Mouse (Mus musculus): ENCODE results near the gene Inca1. TPM values are rescaled to one million over a fixed set of nuclear protein-coding genes. Genes with fewer than 3 reads are reported as not detected.
A peak's percentile ranks its signal among the peaks of the same experiment; 100 is the strongest.

Gene Inca1
- polyA plus RNA-seq, 1 experiment from 2014 or later = 0.63 TPM

- Histone ChIP-seq H3K4me2 (replicated peaks; ENCODE audit: low read depth, low read length) (peak overlapping the region; percentile 48), H3K36me3 (ENCODE audit: control insufficient read depth, insufficient read depth, low read length) (no peaks in the 10 kb centered on the region), H3K9me3 (ENCODE audit: control insufficient read depth, low read length) (no peaks in the 10 kb centered on the region), H3K4me3 (ENCODE audit: low read depth, low read length) (peak overlapping the region; percentile 40), H3K27me3 (ENCODE audit: control insufficient read depth, insufficient read depth, low read length) (no peaks in the 10 kb centered on the region), H3K9ac (ENCODE audit: low read depth, low read length) (peak overlapping the region; percentile 55), H3K4me1 (replicated peaks; ENCODE audit: control insufficient read depth, insufficient read depth, low read length) (peaks cover 5% of the 10 kb centered on the region; the same call in 1 of the 2 replicates), H3K27ac (ENCODE audit: low read depth, low read length) (peak overlapping the region; percentile 75)
- ATAC-seq (ENCODE audit: low FRiP score) (peak; percentile 61), DNase-seq (ENCODE audit: low spot score) (peak; percentile 84)
- WGBS = under 1% methylated on average over 31 of the region's 31 CpGs
Measured at GRCm38 (mm10) chr11:70669582-70670345, 30.2 kb downstream of the Inca1 start.

GRCm38 (mm10) chr11:70668771-70669505 is 31.0 kb downstream of the Inca1 start, which contains the start of gene Spag7:
TSS of gene Spag7 (minus strand) at chr11:70669416.
- Histone ChIP-seq H3K9ac (ENCODE audit: low read depth, low read length) (peak within 1 kb of the TSS; percentile 55), H3K9me3 (ENCODE audit: control insufficient read depth, low read length) (no peaks in the 10 kb centered on the region), H3K4me1 (replicated peaks; ENCODE audit: control insufficient read depth, insufficient read depth, low read length) (peaks cover 3% of the 10 kb centered on the region; the same call in 1 of the 2 replicates), H3K27me3 (ENCODE audit: control insufficient read depth, insufficient read depth, low read length) (no peaks in the 10 kb centered on the region), H3K4me2 (replicated peaks; ENCODE audit: low read depth, low read length) (peak within 1 kb of the TSS; percentile 48), H3K36me3 (ENCODE audit: control insufficient read depth, insufficient read depth, low read length) (peaks cover 4% of the 10 kb centered on the region), H3K4me3 (ENCODE audit: low read depth, low read length) (peak within 1 kb of the TSS; percentile 40), H3K27ac (ENCODE audit: low read depth, low read length) (peak within 1 kb of the TSS; percentile 80)
- ATAC-seq (ENCODE audit: low FRiP score) = peak; percentile 96
- under 1% methylated on average over 44 of the region's 44 CpGs for WGBS
- peak; percentile 96 for DNase-seq (ENCODE audit: low spot score)

GRCm38 (mm10) chr11:70668335-70668770 is 31.6 kb downstream of the Inca1 start:
- no peaks in the 10 kb centered on the region for H3K9me3 ChIP-seq (ENCODE audit: control insufficient read depth, low read length)
- ATAC-seq (ENCODE audit: low FRiP score) = peak; percentile 55; the same call in 1 of the 2 replicates
- 2% methylated on average over 15 of the region's 15 CpGs for WGBS
- H3K4me1 ChIP-seq (replicated peaks; ENCODE audit: control insufficient read depth, insufficient read depth, low read length) = peaks cover 3% of the 10 kb centered on the region; the same call in 1 of the 2 replicates
- no peaks in the 10 kb centered on the region for H3K27me3 ChIP-seq (ENCODE audit: control insufficient read depth, insufficient read depth, low read length)
- peak overlapping the region; percentile 55 for H3K9ac ChIP-seq (ENCODE audit: low read depth, low read length)
- H3K4me2 ChIP-seq (replicated peaks; ENCODE audit: low read depth, low read length) = peak overlapping the region; percentile 48
- H3K4me3 ChIP-seq (ENCODE audit: low read depth, low read length) = peak overlapping the region; percentile 40
- H3K27ac ChIP-seq (ENCODE audit: low read depth, low read length) = peak overlapping the region; percentile 80
- DNase-seq (ENCODE audit: low spot score) = no peak
- peaks cover 4% of the 10 kb centered on the region for H3K36me3 ChIP-seq (ENCODE audit: control insufficient read depth, insufficient read depth, low read length)

- peaks cover 3% of the 10 kb centered on the region; the same call in 1 of the 2 replicates for H3K4me1 ChIP-seq (replicated peaks; ENCODE audit: control insufficient read depth, insufficient read depth, low read length)
- WGBS = 70% methylated on average over 14 of the region's 14 CpGs
- H3K36me3 ChIP-seq (ENCODE audit: control insufficient read depth, insufficient read depth, low read length) = peaks cover 4% of the 10 kb centered on the region
- H3K9me3 ChIP-seq (ENCODE audit: control insufficient read depth, low read length) = no peaks in the 10 kb centered on the region
- H3K4me2 ChIP-seq (replicated peaks; ENCODE audit: low read depth, low read length) = peak overlapping the region; percentile 48
- no peaks in the 10 kb centered on the region for H3K27me3 ChIP-seq (ENCODE audit: control insufficient read depth, insufficient read depth, low read length)
- ATAC-seq (ENCODE audit: low FRiP score) = no peak
- H3K9ac ChIP-seq (ENCODE audit: low read depth, low read length) = peak overlapping the region; percentile 55
- DNase-seq (ENCODE audit: low spot score) = no peak
- H3K27ac ChIP-seq (ENCODE audit: low read depth, low read length) = no peak overlapping the region
- peak overlapping the region; percentile 40 for H3K4me3 ChIP-seq (ENCODE audit: low read depth, low read length)
Measured at GRCm38 (mm10) chr11:70667271-70668150, 32.4 kb downstream of the Inca1 start.

GRCm38 (mm10) chr11:70666687-70667086 is 33.3 kb downstream of the Inca1 start:
- ATAC-seq (ENCODE audit: low FRiP score) = no peak
- H3K9ac ChIP-seq (ENCODE audit: low read depth, low read length) = no peak overlapping the region

GRCm38 (mm10) chr11:70664741-70665140 is 35.2 kb downstream of the Inca1 start:
- H3K27me3 ChIP-seq (ENCODE audit: control insufficient read depth, insufficient read depth, low read length) = no peaks in the 10 kb centered on the region
- no peak overlapping the region for H3K4me3 ChIP-seq (ENCODE audit: low read depth, low read length)
- WGBS = 96% methylated on average over 9 of the region's 9 CpGs
- no peaks in the 10 kb centered on the region; the same call in 1 of the 2 replicates for H3K4me1 ChIP-seq (replicated peaks; ENCODE audit: control insufficient read depth, insufficient read depth, low read length)
- no peak overlapping the region for H3K27ac ChIP-seq (ENCODE audit: low read depth, low read length)
- H3K9me3 ChIP-seq (ENCODE audit: control insufficient read depth, low read length) = no peaks in the 10 kb centered on the region
- peaks cover 4% of the 10 kb centered on the region for H3K36me3 ChIP-seq (ENCODE audit: control insufficient read depth, insufficient read depth, low read length)
- no peak overlapping the region for H3K4me2 ChIP-seq (replicated peaks; ENCODE audit: low read depth, low read length)
- no peak for ATAC-seq (ENCODE audit: low FRiP score)
- no peak overlapping the region for H3K9ac ChIP-seq (ENCODE audit: low read depth, low read length)
- DNase-seq (ENCODE audit: low spot score) = no peak

More at GRCm38 (mm10) chr11:70666687-70667086, 33.3 kb downstream of the Inca1 start:
- Histone ChIP-seq H3K9me3 (ENCODE audit: control insufficient read depth, low read length) (no peaks in the 10 kb centered on the region), H3K4me3 (ENCODE audit: low read depth, low read length) (no peak overlapping the region), H3K4me1 (replicated peaks; ENCODE audit: control insufficient read depth, insufficient read depth, low read length) (peaks cover 3% of the 10 kb centered on the region; the same call in 1 of the 2 replicates), H3K27me3 (ENCODE audit: control insufficient read depth, insufficient read depth, low read length) (no peaks in the 10 kb centered on the region), H3K4me2 (replicated peaks; ENCODE audit: low read depth, low read length) (no peak overlapping the region), H3K27ac (ENCODE audit: low read depth, low read length) (no peak overlapping the region), H3K36me3 (ENCODE audit: control insufficient read depth, insufficient read depth, low read length) (peaks cover 4% of the 10 kb centered on the region)
- WGBS = 94% methylated on average over 8 of the region's 8 CpGs
- no peak for DNase-seq (ENCODE audit: low spot score)

GRCm38 (mm10) chr11:70663957-70664356 is 36.0 kb downstream of the Inca1 start:
- peaks cover 4% of the 10 kb centered on the region for H3K36me3 ChIP-seq (ENCODE audit: control insufficient read depth, insufficient read depth, low read length)
- WGBS = 96% methylated on average over 4 of the region's 6 CpGs

GRCm38 (mm10) chr11:70663101-70663500 is 36.9 kb downstream of the Inca1 start:
- Histone ChIP-seq H3K9ac (ENCODE audit: low read depth, low read length) (no peak overlapping the region), H3K36me3 (ENCODE audit: control insufficient read depth, insufficient read depth, low read length) (peaks cover 4% of the 10 kb centered on the region), H3K4me3 (ENCODE audit: low read depth, low read length) (no peak overlapping the region), H3K4me1 (replicated peaks; ENCODE audit: control insufficient read depth, insufficient read depth, low read length) (no peaks in the 10 kb centered on the region; the same call in 1 of the 2 replicates), H3K4me2 (replicated peaks; ENCODE audit: low read depth, low read length) (no peak overlapping the region), H3K9me3 (ENCODE audit: control insufficient read depth, low read length) (no peaks in the 10 kb centered on the region), H3K27ac (ENCODE audit: low read depth, low read length) (no peak overlapping the region), H3K27me3 (ENCODE audit: control insufficient read depth, insufficient read depth, low read length) (no peaks in the 10 kb centered on the region)
- DNase-seq (ENCODE audit: low spot score) = no peak
- ATAC-seq (ENCODE audit: low FRiP score) = no peak
- WGBS = 94% methylated on average over 8 of the region's 8 CpGs

More at GRCm38 (mm10) chr11:70663957-70664356, 36.0 kb downstream of the Inca1 start:
- ATAC-seq (ENCODE audit: low FRiP score) = no peak
- Histone ChIP-seq H3K9me3 (ENCODE audit: control insufficient read depth, low read length) (no peaks in the 10 kb centered on the region), H3K4me2 (replicated peaks; ENCODE audit: low read depth, low read length) (no peak overlapping the region), H3K9ac (ENCODE audit: low read depth, low read length) (no peak overlapping the region), H3K27me3 (ENCODE audit: control insufficient read depth, insufficient read depth, low read length) (no peaks in the 10 kb centered on the region), H3K4me3 (ENCODE audit: low read depth, low read length) (no peak overlapping the region), H3K27ac (ENCODE audit: low read depth, low read length) (no peak overlapping the region), H3K4me1 (replicated peaks; ENCODE audit: control insufficient read depth, insufficient read depth, low read length) (no peaks in the 10 kb centered on the region; the same call in 1 of the 2 replicates)
- DNase-seq (ENCODE audit: low spot score) = no peak
